Mouse (Mus musculus): ENCODE measurements around the gene Pds5b. TPM values are rescaled to one million over a fixed set of nuclear protein-coding genes. Genes with fewer than 3 reads are reported as not detected.
"Not testable (repeated sequence)": the region's sequence is repeated elsewhere in the genome, so short reads cannot be mapped to it uniquely, and the experiment has no call there.

Gene Pds5b
- total RNA-seq (2022): 10 to 100 TPM; 66.0 to 88.3 (median 80.5) TPM

DNA sequence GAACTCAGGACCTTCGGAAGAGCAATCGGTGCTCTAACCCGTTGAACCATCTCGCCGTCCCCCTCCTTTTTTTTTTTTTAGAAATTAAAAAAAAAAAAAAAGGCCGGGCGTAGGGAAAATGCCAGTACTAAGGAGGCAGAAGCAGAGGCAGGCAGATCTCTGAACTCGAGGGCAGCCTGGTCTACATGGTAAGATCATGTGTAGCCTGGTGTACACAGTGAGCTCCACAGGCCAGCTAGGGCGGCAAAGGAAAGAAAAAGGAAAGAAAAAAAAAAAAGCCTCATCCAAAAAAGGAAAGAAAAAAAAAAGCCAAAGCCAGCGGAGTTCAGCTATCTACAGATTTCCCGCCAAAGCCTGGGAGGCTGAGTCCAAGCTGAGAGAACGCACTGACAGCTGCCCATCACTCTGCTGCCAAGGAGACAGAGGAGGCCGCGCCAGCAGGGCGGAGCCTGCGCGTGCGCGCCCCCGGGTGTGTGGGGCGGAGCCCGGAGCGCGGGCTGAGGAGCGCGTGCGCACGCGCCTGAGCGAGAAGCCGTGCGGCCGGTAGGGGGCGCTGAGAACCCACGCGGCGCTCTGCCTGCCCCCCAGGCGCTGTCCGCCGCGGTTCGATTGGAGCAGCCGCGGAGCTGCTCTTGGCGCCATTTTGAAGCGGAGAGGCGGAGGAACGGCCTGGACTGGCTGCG, at the start of gene Pds5b:
Gene Pds5b, plus strand, starts transcription at position 587 of the 683 bp plus-strand sequence.
- peak; percentile 90 for DNase-seq (ENCODE audit: low spot score in 2 of 2)

DNA sequence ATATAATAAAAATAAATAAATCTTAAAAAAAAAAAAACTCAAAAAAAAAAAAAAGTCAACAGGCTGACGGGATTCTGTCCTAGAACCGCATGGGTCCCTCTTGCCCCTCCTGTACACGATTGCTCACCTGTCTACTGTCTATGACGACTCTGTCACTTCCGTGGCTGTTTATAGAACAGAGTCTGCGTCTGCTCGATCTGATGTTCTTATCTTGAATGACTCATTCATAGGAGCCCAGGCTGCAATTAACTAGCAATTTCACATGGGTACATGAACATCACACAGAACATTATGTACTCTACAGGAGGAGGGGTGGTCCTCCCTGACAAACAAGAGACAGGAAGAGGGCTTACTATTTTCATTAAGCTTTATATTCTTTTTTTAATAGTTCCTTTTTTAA, 48.0 kb upstream of the Pds5b start:
- DNase-seq (ENCODE audit: low spot score in 2 of 2): no peak

DNA sequence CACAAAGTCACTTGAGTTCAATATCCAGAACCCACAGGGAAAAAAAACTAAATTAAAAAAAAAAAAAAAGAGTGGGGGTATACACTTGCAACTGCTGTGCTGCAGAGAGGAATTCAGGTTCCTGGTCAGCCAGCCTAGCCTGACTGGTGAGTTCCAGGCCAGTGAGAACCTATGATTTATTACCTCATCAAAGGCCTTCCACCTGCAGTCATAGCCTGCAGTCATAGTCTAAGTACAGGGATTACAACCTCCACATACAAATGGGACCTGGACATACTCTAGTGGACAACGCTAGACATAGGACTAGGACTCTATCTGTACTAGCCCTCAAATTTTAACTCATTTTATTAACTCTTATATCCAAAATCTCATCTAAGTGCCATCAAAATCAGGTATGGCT, 44.3 kb upstream of the Pds5b start:
- no peak for DNase-seq (ENCODE audit: low spot score in 2 of 2)

DNA sequence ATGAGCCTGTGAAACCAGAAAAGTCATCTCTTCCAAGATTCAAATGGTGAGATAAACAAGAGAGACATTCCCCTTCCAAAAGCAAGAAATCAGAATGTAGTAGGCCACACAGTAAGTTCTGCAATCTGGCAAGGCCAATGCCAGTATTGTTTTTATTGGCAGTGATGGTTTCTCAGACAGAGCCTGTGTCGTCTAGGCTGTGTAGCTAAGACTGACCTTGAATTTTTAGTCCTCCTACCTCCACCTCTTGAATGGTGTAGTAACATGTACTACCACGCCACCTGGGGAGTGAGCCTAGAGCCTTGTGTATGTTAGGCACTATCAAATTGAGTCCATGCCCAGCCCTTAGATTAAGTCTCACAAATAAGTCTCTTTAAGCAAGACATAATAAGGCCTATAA, 43.8 kb upstream of the Pds5b start:
- no peak for DNase-seq (ENCODE audit: low spot score in 2 of 2)

DNA sequence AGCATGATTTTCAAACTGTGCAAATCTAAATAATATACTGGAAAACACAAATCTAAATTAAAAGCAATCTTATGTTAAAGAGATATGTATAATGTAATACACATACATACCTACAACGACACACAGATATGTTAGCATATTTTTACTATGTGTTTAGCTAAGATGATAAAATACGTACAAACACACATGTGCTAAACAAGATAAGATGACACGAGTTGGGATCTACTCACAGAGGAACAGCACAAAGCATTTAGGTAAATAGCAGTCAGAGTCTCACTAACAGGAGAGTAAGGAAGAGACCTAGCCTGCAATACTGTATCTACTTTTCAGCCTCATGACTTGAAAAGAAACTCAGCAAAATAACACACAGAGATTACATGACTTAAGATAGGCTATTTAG, 32.1 kb upstream of the Pds5b start:
- DNase-seq (ENCODE audit: low spot score in 2 of 2): no peak

DNA sequence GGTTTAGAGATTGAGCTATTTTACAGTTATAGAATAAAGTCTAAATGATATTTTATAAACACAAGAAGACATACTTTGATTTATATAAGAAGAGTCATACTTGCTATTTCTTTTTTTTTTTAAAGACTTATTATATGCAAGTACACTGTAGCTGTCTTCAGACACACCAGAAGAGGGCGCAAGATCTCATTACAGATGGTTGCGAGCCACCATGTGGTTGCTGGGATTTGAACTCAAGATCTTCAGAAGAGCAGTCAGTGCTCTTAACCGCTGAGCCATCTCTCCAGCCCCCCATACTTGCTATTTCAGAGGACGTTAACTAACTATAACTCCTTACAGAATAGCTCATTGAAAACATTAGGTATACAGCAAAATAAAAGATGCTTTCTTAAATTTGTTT, 30.1 kb upstream of the Pds5b start:
- not testable (repeated sequence) for DNase-seq (ENCODE audit: low spot score in 2 of 2)

DNA sequence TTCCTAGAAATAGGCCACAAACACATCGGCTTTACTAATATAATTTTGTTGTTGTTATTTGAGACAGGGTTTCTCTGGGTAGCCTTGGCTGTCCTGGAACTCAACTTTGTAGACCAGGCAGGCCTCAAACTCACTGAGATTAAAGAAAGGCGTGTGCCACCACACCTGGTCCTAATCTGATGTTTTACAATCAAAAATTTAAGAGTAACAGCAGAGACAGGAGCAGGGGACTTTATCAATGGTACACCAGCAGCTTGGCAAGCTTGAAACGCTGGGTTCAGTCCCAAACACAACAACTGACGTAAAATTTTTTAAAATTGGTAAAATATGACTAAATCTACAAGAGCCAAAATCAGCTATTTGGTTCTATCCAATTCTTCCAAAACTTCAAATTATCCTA, 28.6 kb upstream of the Pds5b start:
- no peak for DNase-seq (ENCODE audit: low spot score in 2 of 2)

DNA sequence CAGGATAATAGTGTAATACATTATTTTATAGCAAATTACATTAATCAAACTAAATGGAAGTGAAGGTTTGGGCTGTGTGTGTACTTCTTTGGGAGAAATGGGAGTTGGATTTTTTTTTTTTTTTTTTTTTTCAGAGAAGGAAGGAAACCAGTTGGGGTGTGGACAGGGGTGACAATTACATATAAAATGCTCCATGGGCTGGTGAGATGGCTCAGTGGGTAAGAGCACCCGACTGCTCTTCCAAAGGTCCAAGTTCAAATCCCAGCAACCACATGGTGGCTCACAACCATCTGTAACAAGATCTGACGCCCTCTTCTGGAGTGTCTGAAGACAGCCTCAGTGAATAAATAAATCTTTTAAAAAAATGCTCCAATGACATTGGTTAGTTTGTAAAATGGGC, 21.0 kb upstream of the Pds5b start:
- DNase-seq (ENCODE audit: low spot score in 2 of 2): no peak

DNA sequence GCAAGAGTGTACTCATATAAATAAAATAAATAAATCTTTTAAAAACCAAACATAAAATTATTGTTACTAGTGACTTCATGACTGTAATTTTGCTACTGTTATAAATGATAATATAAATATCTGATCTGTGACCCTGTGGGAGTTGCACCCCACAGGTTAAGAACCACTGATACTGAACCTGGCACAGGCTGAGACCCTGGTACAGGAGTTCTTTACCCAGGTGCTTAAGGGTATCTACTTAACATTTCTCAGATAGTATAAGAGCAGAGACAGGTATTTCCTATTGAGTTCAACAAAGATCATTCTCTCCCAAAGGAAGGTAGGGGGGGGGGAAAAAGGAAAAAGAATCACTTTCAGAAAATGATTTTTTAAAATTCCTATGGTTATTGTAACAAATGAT, 19.0 kb upstream of the Pds5b start:
- DNase-seq (ENCODE audit: low spot score in 2 of 2): no peak

DNA sequence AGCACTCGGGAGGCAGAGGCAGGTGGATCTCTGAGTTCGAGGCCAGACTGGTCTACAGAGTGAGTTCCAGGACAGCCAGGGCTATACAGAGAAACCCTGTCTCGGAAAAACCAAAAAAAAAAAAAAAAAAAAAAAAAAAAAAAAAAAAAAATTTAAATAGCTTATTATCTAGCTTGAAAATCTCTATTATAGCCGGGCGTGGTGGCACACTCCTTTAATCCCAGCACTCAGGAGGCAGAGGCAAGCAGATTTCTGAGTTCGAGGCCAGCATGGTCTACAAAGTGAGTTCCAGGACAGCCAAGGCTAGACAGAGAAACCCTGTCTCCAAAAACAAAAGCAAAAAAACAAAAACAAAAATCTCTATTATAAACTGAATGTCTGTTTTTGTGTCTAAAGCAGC, 14.1 kb upstream of the Pds5b start:
- not testable (repeated sequence) for DNase-seq (ENCODE audit: low spot score in 2 of 2)

DNA sequence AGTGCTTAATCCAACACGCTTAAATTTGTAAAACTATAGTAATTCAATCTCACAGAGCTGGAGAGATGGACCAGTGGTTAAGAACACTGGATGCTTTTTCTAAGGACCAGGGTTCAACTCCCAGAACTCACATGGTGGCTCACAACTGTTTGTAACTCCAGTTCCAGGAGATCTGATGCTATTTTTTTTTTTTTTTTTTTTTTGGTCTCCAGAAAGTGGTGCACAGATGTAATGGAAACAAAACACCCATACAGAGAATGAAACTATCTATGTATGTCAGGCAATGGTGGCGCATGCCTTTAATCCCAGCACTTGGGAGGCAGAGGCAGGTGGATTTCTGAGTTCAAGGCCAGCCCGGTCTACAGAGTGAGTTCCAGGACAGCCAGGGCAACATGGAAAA, 13.2 kb upstream of the Pds5b start:
- DNase-seq (ENCODE audit: low spot score in 2 of 2): not testable (repeated sequence)

DNA sequence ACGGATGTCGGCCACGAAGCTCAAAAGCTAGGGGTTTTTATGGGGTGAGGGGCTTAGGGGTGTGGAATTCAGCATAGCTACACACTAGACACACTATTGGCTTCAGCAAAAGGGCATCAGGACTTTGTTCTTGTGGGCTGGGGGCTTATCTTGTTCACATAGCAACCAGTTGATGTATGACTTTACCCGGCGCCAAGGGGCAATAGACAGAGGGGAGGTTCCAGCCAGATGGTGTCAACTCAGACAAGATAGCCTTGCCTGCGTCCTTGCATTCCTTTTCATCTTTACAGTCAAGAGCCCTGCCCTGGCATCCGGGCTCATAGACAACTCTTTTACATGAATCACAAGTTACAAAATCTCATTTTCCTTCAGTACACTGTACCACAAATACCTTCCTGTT, 9.6 kb upstream of the Pds5b start:
- DNase-seq (ENCODE audit: low spot score in 2 of 2): not testable (repeated sequence)

DNA sequence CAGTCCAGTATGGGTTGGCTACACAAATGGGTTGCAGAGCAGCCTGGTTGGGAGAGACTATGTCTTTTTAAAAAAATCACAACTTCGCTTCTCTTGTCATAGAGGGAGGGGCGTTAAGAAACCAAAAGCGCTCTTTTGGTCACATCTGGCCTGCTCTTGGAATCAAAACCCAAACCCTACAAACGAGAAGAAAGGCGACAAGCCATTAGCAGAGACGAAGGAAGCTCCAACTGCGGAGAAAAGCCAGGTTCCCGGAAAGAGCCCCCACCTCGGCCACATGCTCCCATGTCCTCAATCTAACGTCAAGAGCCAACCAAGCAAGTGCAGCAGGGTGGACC, 8.8 kb upstream of the Pds5b start:
- peak in 1 of 2 experiments; percentile 29 for DNase-seq (ENCODE audit: low spot score in 2 of 2)

DNA sequence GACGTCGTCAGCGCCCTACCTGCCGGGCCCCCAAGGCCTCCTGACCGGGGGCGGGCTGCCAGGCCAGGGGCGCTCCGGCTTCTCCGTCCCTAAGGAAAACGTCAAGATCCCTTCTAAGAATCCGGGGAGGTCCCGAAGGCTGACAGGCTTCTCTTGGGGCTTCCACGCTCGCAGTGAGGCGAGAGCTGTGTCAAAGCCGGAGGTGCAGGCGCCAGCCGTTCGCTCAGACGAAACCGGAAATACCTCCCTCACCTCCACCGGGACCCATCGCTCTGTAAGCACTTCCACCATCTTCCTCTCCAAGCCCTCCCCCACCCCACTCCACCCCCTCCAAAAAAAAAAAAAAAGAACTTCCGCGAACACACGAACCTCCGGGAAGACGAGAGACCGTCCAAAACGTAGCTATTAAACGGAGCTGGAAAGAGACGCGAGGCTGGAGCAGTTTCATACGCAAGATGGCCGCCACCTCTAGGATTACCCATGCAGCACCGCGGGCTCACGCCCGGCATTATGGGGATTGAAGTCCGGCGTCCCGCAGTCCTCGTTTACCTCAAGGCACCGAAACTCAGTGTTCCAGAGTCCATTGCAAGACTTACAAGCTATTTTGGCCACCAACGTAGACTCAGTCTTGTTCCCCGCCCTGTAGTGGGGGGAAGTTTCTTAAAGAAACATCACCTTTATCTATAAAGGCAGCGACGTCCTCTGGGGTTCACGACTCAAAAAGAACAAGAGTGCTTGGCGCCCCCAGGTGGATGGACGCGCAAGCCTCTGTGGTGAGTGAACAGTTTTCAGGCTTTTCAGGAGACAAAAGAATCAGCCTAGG, 8.2 kb upstream of the Pds5b start:
- DNase-seq (ENCODE audit: low spot score in 2 of 2): peak; percentile 97 to 98

DNA sequence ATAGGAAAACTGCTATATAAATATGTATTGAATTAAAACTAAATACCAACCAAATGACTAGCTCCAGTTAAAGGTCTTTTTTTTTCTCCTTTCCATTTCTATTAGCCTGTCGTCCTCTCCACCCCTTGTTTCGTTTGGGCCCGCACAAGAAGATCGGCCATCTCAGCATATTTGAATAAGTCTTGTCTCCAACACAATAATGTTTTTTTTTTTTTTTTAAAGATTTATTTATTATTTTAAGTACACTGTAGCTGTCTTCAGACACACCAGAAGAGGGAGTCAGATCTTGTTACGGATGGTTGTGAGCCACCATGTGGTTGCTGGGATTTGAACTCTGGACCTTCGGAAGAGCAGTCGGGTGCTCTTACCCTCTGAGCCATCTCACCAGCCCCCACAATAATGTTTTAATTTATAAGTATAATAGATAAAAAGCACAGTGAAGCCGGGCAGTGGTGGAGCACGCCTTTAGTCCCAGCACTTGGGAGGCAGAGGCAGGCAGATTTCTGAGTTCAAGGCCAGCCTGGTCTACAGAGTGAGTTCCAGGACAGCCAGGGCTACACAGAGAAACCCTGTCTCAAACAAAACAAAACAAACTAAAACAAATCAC, 7.3 kb upstream of the Pds5b start, which contains the start of gene N4bp2l2:
Gene N4bp2l2, minus strand, starts transcription at position 51 of the 607 bp plus-strand sequence.
- not testable (repeated sequence) for DNase-seq (ENCODE audit: low spot score in 2 of 2)

DNA sequence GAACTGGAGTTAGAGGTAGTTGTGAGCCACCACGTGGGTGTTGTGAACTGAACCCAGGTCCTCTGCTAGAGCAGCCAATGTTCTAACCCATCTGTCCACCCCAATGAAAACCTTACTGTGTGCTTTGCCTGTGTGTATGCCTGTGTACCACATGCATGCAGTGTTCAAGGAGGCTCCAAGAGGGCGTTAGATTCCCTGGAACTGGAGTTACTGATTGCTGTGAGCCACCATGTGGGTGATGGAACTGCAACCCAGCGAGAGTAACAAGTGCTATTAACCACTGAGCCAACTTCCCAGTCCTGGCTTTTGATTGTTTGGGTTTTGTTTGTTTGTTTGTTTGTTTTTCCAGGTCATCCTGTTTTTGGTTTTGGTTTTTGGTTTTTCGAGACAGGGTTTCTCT, 4.8 kb upstream of the Pds5b start:
- DNase-seq (ENCODE audit: low spot score in 2 of 2): no peak

DNA sequence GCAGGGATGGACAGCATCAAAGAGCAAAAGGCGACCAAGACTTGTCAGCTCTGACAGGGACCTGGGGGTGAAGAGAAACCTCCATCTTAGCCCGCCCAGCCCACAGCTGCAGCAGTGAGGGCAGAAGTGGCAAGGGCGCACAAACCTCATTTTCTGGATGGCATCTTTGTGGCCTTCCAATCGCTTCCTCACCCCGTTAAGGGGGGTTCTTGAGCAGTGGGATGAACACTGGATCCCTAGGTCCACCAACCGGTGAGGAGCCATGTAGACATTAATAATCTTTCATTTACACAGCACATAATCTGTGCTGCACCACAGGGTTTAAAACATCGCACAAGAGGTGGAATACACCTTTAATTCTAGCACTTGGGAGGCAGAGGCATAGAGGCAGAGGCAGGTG, 1.2 kb upstream of the Pds5b start:
- no peak for DNase-seq (ENCODE audit: low spot score in 2 of 2)

DNA sequence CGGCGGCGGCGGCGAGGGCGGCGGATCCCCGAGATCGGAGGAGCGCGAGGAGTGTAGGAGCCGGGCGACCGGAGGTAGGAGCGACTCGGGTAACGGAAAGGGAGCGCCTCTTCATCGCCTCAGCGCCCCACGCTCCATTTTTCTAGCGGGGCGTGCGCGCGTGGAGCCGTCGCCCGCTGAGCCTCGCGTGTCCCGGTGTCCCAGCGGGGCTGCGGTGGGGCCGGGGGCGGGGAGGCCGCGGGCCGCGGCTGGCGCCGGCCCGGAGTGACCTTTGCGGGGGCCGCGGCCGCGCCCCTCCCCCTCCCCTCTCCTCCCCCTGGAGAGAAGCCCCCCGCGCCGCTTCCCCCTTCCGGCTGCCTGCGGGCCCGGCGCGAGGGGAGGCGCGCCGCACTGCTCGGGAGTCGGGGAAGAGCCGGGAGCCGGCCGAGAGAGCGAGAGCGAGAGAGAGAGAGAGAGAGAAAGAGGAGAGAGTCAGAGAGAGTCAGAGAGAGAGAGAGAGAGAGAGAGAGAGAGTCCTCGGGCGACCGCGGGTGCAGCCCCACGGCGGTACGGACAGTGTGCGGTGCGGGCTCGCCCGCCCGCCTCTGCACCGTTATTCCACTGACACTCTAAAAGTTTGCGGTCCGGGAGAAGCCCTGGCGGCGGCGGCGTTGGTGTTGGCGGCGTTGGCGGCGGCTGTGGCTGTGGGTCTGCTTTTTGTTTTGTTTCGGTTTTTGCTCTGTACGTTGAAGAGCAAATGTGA, 512 bp downstream of the Pds5b start:
- no peak for DNase-seq (ENCODE audit: low spot score in 2 of 2)

DNA sequence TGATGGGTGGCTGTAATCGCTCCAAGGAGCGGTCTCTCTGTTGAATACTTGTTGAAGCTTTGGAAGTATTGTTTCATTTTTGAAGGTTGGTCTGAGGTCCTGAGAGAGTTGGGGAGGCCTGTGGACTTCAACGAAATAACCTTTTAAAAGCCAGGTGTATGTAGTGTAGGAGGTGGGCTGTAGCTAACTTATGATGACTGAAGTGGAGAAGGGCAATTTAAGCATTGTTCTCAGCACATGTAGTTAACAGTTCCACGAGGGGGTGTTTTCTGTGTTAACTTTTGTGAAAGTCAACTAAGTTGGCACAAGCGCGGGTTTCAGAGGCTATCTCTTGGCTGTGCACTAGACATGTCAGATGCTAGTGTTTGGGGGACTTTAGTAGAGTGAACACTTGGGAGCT, 1.3 kb downstream of the Pds5b start:
- DNase-seq (ENCODE audit: low spot score in 2 of 2): no peak

DNA sequence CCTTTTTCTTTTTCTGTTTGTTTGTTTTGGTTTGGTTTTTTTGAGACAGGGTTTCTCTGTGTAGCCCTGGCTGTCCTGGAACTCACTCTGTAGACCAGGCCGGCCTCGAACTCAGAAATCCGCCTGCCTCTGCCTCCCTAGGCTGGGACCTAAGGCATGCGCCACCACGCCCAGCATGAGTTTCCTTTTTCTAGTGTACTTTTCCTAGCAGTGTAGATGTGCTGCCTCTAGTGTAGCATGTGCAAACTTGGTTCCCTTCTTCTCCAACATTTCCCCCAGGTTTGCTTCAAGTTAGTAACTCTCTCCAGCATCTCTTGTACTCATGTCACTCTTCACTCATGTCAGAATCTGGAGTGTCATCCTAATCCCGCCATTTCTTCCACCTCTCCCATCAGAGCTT, 9.3 kb downstream of the Pds5b start:
- not testable (repeated sequence) for DNase-seq (ENCODE audit: low spot score in 2 of 2)

DNA sequence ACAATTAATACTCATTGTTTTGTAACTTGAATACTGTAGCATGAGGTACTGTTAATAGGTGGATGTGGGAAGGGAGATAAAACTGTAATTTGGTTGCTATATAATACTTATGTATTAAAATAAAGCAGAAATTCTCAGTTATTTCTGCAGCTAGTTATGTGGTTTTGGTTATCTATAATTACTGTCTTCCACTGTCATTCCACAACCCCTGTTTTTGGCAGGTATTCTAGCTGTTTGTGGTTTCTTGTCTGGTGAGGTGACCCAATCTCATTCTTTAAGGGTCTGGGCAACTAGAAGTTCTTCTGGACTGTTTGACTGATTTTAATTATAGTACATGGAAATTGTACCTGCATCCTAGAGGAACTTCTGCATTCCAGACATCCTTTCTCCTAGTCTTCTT, 17.1 kb downstream of the Pds5b start:
- DNase-seq (ENCODE audit: low spot score in 2 of 2): no peak

DNA sequence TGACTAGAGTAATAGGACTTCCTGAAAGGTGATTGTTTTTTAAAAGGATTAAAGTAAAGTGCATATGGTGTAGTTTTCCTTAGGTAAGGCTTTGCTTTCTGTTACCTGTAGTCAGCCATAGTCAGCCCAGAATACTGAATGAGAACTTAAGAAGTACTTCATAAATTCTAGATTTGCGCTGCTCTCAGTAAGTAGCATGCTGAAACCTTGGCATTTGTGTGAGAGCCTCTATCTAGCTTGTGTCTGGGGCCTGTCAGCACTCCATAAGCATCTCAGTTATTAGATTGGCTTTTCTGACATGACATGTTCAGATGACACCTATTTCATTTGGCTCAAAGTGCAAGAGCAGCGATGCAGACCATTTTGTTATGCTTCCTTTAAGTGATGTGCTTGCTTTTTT, 19.7 kb downstream of the Pds5b start:
- no peak for DNase-seq (ENCODE audit: low spot score in 2 of 2)
